Mouse (Mus musculus) neural tube, embryonic 10.5 days (tissue): Measurements from ENCODE around the gene Rps6ka1.
A peak's percentile ranks its signal among the peaks of the same experiment; 100 is the strongest.
"Not testable (repeated sequence)": the region's sequence is repeated elsewhere in the genome, so short reads cannot be mapped to it uniquely, and the experiment has no call there.

Experiments used
- DNase-seq: peaks from one replicate; pipeline ENCODE4 v3.0.0-alpha.2; 2017; ENCODE audit warnings: low spot score; ENCODE audit errors: extremely low spot score

Rps6ka1 gene

DNA sequence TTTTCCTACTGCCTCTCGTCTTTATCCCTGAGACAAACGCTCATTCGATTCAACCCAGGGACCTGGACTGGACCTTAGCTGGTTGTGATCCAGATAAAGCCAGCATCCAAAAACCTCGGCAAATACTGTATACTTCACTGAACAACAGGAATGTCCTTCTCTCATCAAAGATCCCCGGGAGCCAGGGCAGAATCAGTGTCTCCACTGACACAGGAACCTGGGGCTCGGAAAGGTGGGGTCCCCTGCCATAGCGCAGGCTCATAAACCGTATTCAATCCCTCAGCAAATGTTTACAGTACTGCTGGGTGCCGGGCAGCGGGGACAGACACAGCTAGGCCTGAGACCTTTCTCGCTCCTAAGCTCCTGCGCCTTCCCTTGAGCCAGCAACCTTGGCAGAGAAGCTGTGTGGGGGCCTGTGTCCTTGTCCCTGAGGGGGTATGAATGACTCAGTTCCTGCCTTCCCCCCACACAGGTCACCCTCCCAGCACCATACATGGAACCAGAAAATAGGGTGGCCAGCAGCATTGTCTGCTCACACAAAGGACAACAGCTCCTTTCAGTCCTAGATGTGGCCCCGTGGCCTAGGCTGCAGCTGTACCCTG is 23.1 kb downstream of the Rps6ka1 start:
- no peak for DNase-seq

DNA sequence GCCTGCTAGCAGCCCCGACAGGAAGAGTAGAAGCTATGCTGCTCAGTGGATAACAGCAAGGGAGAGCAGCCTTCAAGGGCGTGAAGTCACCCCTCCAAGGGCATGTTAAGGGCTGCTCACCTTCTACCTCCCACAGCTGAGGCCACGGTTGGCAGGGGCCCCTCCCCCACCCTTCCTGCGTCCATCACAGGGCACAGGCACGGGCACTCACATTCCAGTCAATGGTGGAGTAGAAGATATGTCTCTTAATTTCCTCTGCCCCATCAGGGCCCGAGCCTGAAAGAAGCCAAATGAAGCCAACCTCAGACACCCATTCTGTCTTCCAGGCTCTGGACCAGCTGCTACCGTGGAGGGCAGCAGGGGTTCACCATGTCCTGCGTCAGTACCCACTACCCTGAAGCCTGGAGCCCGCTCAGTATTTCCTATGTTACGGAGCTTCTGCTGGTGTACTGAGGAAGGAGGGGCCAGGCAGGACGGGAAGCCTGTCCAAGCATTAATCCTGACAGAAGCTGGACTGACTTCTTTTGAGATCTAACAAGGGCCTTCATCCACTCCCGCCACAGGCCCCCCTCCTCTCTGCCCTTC is 23.7 kb downstream of the Rps6ka1 start:
- no peak for DNase-seq

DNA sequence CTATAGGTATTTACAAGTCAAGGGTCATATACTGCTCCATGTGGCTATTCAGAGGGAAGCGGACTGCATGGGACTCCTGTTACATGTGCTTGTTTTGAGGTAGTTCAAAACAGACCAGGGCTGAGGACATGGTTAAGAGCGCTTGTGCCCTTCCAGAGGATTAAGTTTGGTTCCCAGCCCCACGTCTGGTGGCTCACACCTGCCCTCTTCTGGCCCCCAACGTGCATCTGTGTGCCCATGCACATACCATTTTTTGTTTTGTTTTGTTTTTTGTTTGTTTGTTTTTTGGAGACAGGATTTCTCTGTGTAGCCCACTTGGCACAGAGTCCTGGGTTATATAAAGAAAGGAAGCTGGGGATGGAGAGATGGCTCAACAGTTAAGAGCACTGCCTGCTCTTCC is 30.1 kb downstream of the Rps6ka1 start:
- DNase-seq = no peak

DNA sequence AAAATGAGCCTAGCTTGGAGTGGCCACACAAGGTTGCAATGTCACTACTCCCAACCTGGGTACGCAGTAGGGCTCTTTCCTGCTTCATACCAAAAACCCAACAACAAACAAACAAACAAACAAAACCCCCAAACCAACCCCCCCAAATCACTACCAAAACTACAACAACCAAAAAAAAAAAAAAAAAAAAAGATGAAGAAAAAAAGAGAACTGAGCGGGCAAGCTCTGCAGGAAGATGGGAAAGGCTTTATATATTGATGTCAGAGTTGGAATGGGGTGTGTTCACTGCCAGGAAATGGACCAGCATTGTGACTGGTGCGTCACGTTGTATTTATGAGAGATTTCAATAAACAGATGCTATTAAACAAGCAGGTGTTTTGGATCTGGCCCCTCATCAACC is 33.0 kb downstream of the Rps6ka1 start:
- no peak for DNase-seq

DNA sequence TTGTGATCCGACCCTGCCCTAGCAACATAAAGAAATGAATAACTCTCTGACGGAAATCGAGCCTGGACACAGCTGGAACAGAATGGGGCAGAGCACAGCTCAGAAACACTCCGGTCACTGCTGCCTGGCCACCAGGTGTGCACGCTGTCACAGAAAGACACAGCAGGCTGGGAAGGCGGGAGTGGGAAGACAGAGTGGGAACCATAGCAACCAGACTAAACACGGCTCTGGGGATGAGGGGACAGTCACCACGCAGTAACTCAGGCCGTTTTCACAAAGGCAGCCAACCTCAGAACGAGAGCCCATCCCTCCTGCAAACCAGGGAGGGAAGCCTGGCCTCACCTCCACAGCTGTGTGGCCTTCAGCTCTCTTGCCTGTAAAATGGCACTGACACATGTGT is 34.0 kb downstream of the Rps6ka1 start:
- DNase-seq = no peak

DNA sequence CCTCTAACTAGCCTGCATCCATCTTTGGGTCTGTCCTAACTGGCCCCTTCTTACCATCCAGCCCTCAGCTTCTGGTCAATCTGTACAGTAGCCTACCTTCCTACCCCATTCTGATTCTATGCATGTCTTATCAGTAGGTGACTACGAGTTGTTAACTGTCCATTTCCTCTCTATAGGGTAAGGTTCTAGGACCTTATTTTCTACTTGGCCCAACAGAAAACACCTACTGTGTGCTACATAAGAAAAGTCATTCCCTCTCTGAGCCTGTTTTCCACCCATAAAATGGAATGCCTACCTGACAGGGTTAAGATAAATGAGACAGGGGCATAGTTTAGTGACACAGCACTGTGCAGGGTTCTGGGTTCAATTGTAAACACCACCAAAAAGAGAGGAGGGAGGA is 41.0 kb downstream of the Rps6ka1 start:
- no peak for DNase-seq

DNA sequence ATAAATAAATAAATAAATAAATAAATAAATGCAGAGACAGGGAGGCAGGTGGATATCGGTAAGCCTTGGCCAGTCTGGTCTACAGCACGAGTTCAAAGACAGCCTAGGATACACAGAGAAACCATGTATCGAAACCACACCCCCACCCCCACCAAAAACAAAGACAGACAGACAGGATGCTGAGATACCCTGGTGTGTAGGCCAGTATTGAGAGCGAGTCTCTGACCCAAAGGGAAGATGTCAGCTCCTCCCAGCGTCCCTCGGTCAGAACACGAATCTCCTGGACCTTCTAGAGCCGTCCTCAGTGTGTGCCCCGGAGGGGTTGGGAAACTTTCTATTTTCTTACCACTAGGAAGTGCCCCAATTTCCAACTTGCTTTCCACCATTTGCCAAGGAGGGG is 42.5 kb downstream of the Rps6ka1 start:
- DNase-seq = no peak

DNA sequence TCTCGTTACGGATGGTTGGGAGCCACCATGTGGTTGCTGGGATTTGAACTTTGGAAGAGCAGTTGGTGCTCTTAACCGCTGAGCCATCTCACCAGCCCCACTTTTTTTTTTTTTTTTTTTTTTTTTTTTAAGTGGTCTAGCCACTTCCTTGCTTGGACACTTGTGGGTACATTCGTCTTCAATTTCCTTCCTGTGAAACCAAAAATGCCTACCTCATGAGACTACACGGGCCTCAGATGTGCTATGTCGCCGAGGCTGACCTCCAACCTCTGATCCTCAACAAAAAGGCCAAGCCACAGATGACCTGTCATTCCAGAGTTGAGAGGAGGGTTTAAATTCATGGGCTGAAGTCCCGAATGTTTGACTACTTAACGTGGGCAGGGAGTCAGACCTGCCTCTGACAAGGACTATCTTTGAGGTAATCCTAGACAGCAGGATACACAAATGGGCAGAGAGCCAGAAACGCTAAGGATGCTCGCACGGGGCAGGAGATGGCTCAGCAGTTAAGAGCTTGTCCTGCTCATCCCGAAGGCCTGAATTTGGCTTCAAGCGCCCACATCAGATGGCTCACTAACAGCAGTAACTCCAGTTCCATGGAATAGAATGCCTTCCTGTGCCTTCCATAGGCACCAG is 43.3 kb downstream of the Rps6ka1 start:
- DNase-seq = no peak

DNA sequence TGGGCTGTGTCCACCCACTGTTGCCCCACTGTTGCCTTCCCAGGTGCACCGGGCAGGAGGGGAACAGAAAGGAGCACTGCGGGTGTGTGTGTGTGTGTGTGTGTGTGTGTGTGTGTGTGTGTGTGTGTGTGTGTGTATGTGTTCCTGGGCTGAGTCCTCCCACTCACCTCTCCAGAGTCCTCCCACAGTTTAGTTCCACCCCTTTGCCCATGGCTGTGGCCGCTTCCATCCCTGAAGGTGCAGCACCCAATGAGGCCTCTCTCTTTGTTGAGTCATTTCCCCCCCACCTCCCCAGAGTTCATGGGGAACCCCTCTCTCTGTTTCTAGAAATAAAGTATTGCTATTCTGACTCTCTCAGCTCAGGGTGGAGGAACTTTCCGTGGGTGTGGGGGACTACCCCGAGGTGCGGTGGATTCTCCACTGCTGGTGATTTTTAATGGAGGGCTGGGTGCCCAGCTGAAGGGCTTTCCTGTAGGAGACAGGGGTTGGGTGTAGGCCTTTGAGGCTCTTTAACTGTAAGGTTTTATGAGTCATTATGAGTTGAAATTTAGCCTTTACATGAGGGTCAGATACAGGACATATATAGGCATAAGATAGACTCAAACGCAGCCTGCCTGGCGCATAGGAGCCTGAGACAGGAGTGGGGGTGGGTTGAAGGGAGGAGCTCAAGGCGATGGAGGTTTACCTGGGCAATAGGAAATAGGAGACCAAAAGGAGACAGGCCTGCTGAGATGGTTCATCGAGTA is 44.4 kb downstream of the Rps6ka1 start:
- no peak for DNase-seq

DNA sequence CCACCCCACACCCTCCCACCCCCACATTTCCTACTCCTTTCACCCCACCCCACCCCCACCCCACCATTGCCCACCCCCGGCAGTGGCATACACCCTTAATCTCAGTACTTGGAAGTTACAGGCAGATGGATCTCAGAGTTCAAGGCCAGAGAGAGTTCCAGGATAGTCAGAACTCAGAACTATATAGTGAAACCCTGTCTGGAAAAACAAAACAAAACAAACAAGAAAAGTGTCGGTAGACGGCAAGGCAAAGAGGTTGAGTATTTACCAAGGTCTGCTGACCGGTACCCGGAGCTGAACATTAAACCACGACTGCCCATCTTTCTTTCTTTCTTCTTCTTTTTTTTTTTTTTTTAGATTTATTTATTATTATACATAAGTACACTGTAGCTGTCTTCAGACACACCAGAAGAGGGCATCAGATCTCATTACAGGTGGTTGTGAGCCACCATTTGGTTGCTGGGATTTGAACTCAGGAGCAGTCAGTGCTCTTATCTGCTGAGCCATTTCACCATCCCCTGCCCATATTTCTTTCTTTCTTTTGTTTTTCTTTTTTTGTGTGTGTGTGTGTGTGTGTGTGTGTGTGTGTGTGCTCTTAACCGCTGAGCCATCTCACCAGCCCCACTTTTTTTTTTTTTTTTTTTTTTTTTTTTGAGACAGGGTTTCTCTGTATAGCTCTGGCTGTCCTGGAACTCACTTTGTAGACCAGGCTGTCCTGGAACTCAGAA is 45.7 kb downstream of the Rps6ka1 start:
- DNase-seq = not testable (repeated sequence)

DNA sequence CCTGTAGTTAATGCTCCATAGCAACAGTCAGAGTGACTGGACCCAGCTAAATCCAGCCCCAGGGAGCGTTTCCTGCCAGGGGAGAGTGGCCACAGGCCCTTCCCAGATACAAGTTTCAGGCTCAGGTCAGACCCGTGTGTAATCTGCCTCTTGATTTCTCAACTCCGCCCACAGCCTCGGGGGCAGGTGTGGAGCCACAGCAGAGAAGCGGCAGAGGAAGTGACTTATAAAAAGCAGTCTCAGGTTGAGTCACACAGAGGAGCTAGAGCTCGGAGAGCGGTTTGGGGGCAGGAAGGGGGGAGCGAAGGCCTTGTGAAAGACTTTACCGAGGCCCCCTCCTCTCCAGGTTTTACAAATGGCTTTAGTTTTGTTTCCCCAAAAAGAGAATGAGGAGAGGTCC is 46.6 kb downstream of the Rps6ka1 start:
- no peak for DNase-seq

DNA sequence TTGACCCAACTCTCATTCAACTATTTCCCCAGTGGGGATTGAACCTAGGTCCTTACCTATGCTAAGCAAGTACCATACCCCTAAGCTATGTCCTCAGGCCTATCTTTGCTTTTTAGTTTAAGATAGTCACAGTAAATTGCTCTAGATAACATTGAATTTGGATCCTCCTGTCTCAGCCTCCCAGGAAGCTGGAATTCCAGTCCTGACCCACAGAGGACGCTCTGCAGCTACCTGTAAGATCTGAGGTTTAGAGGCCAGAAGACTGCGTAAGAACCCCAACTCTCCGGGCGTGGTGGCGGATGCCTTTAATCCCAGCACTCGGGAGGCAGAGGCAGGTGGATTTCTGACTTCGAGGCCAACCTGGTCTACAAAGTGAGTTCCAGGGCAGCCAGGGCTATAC is 47.1 kb downstream of the Rps6ka1 start:
- no peak for DNase-seq

DNA sequence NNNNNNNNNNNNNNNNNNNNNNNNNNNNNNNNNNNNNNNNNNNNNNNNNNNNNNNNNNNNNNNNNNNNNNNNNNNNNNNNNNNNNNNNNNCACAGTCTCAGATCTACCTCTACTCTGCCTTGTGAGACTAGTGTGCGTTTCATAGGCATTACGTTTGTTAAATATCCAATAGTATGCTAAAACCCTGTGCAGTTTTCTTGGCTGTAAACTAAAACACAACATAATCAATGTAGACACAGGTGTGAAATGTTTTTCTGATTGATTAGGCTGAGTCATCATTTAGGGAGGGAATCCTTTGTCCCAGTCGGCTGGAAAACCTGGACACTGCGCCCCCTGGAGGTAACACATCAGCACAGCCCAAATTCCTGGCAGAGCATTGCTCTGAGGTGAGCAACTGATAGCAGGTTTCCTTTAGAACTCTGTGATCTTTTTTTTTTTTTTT is 48.2 kb downstream of the Rps6ka1 start:
- no peak for DNase-seq

DNA sequence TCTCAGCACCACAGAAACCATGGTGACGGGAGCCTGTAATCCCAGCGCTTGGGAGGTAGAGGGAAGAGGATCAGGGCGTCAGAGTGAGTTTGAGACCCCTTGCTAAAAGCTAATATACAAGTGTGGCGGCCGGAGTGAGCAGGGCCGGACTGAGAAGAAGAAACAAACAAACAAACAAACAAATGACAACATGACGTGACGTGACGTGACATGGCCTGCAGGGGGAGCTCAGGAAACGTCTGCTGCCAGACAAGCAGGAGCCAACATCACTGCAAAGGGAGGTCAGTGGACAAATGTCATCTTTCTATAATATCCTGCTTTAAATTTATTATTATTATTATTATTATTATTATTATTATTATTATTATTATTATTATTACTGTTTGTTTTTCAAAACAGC is 51.0 kb downstream of the Rps6ka1 start:
- no peak for DNase-seq

DNA sequence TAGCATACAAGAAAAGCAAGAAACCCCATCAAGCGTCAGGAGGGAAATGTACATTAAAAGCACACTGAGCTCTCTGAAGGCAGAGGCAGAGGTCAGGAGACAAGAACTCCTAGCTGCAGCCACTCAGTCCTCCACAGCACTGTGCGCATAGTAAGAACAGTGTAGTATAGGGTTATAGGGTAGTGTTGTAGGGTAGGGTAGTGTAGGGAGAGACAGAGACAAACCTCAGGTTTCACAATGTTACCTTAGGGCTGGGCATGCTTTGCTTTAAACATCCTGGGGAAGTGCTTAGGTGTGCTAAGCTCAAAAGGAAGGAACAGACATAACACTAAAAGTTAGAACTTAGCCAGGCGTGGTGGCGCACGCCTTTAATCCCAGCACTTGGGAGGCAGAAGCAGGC is 52.4 kb downstream of the Rps6ka1 start:
- no peak for DNase-seq

DNA sequence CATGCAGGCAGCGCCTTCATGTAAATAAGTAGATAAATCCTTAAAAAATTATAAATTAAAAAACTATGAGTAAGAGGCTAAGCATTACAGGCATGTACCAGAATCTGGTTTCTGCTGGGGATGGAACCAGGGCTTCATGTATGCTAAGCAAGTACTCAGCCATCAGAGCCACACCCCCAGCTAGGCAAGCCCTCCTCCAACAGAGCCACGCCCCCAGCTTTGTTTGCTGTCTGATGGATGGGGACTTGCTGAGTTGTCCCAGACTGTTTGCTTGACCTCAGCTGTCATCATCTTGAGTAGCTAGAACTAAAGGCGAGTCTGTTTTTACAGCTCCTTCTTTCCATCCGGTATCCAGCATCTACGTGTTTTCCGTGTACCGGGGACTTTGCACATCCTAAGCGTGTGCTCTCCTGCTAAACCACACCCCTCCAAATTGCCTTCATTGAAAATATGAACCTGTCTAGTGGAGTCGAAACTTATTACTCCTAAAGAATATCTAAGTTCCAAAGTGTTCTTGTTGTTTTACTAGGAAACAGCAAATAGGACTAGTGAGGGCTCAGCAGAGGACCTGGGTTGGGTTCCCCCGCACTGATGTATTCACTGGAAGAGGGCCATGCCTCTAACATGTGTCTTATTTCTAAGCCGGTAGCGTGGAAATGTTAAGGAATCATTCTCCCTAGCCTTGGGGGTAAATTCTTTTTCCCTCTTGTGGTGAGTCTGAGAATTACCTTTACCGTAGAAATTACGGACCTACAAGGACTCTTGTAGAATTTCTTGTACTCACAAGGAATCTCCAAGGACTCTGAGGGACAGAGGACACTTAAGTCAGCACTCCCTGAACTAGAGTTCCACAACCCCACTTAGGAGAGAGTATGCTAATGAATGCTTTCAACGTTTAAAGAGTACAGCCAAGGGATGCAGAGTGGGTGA is 54.4 kb downstream of the Rps6ka1 start:
- peak; percentile 42 for DNase-seq

DNA sequence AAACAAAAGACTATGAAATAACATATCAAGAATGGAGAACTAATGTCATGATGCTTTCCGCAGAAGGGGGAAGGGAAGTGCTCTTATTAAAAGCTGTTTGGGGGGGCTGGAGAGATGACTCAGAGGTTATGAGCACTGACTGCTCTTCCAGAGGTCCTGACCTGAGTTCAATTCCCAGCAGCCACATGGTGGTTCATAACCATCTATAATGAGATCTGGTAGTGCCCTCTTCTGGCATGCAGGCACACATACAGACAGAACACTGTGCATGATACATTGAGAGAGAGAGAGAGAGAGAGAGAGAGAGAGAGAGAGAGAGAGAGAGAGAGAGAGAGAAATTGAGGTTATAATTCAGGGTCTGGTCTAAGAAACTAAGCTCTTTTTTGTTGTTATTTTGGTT is 57.1 kb downstream of the Rps6ka1 start:
- DNase-seq = no peak

DNA sequence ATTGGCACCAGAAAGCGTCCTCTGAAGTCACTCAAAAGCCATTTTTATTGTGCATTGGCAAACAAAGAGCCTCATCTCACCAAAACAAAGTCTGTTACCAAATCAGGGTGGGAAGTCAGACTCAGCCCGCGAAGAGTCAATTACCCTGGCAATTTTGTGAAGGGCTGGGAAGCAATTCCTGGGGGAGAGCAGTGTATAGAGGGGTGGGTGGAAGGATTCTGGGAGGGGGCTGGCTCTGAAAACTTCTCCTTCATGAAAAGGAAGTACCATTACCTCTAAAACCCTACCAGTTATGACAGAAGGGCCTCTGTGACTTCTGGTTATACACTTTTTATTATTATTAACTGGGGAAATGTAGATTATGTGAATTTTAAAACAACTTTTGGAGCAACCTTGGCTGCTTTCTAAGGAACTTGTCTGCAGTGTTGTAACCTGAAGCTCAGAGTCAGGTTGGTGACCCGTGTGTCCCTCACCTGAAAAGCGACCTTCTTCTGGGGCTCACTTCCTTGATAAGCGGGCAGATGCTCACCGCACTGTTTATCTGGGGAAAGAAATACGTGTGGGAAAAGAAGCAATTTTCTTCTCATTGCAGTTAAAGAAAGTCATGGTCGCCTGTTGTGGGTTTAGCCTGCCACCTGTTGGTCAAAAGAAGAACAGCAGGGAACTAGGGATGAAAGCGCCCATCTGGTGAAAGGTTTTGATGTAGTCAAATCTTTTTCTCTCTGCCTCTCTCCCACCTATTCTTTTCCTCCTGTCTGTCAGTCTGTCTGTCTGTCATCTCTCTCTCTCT is 58.1 kb downstream of the Rps6ka1 start:
- peak; percentile 80 for DNase-seq

DNA sequence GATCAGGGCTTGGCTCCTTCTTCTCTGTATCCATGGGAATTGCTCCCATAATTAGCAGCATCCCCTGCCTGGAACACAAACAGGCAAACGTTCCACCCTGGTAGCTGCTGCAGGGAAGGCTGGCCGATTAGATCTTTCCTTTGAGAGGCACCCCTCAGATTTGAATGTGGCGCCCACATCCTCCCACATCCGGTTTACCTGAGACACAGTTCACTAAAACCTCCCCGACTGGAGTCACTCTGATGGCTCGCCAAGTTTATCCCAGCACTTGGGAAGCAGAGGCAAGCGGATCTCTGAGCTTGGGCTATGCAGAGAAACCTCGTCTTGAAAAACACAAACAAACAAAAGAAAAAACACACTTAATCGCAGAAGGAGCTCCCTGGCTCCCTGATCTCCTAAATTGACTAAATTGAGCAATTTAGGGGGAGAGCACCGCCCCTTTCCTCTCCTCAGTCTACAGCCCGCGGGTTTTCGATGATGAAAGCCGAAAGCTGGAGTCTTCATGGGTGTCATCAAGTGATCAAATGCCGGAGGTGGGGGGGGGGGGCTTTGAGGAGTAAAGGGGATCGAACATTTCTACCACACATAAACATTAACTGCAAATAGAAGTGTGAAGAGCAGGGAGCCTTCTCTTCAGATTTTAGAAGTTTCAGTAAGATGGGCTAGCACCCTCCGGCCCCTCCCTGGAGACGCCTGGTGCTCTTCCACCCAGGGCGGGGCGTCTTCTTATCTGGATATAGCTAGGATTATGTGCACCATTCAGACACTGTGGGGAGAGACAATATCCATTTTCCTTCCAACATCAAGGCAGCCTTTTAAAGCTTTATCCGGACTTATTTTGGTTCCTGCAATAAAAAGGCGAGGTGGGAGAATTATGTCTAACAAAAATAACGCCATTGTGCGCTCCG is 59.5 kb downstream of the Rps6ka1 start:
- DNase-seq = no peak
